Mouse (Mus musculus): ENCODE data around the gene Cenpl.

Gene Cenpl

DNA sequence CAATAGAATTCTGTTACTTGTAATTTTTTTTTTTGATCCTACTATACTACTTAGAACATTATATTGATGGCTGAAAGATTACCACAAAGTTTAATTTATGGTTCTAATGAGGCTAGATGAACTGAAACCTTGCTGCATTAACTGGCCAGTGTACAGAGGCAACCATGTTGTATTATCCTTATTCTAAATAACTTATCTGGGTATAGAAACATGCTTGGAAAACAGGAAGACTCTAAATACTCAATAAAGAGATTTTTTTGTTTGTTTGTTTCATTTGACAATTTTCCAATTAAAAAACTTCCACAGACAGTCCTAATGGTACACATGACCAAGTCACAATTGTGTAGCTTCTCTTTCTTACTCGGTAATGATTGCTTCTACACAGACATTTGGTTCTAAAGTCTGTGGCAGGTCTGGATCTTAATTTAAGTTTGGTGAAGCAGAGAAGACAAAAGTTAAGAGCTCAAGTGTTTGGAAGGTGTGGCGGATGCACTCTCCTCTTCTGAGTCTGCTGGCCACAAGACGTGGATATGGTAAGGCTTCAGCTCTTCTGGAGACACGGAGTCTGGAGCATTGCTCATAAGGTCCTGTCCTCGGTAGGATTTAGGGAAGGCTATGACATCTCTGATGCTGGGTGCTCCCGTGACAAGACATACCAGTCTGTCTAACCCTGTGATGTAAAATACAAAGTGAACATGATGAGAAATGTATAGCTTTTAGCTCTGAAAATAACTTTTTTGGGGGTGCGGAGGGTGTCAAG is 29.1 kb upstream of the Cenpl start:
- DNase-seq (ENCODE audit: low spot score), result no peak

GRCm38 (mm10) chr1:161046972-161047371 is 23.5 kb upstream of the Cenpl start:
- no peak for DNase-seq (ENCODE audit: low spot score)

DNA sequence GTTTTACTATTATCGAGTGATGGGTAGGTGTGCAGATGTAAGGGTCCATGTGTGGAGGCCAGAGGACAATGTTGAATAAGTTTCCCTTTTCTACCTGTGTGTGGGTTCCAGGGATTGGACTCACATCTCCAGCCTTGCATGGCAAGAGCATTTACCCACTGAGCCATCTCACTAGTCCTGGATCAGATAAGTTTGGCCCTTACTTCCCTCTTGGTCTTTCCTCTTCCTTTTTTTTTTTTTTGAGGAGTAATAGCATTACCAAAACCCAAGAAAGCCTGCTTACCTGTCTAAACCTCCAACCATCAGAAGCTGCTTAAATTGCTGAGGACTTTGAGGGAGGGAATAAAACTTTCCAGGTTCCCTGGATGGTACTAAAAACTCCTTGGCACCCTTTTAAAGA is 13.3 kb upstream of the Cenpl start:
- DNase-seq (ENCODE audit: low spot score), result no peak

- DNase-seq (ENCODE audit: low spot score), result no peak
Measured at GRCm38 (mm10) chr1:161063351-161063750, 7.2 kb upstream of the Cenpl start.

- DNase-seq (ENCODE audit: low spot score), result no peak
Measured at GRCm38 (mm10) chr1:161071272-161071620, 733 bp downstream of the Cenpl start.

- DNase-seq (ENCODE audit: low spot score), result no peak
Measured at GRCm38 (mm10) chr1:161076238-161076637, 5.7 kb downstream of the Cenpl start.

DNA sequence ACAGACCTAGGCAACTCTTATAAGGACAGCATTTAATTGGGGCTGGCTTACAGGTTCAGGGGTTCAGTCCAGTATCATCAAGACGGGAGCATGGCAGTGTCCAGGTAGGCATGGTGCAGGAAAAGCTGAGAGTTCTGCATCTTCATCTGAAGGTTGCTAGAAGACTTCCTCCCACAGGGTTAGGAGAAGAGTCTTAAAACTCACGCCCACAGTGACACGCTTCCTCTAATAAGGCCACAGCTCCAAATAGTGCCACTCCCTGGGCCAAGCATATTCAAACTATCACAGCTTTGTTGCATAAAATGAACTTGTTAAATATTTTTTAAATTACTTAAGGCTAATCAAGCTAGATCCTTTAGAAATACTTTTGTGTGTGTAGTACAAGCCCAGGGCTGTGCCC is 6.7 kb downstream of the Cenpl start:
- no peak for DNase-seq (ENCODE audit: low spot score)

- no peak for DNase-seq (ENCODE audit: low spot score)
Measured at GRCm38 (mm10) chr1:161099721-161100405, 29.4 kb downstream of the Cenpl start.

- no peak for DNase-seq (ENCODE audit: low spot score)
Measured at GRCm38 (mm10) chr1:161103842-161104241, 33.3 kb downstream of the Cenpl start.

- no peak for DNase-seq (ENCODE audit: low spot score)
Measured at GRCm38 (mm10) chr1:161109216-161109615, 38.7 kb downstream of the Cenpl start.

- DNase-seq (ENCODE audit: low spot score), result no peak
Measured at GRCm38 (mm10) chr1:161114591-161114990, 44.1 kb downstream of the Cenpl start.

GRCm38 (mm10) chr1:161122661-161123418 is 52.3 kb downstream of the Cenpl start:
- DNase-seq (ENCODE audit: low spot score), result no peak

DNA sequence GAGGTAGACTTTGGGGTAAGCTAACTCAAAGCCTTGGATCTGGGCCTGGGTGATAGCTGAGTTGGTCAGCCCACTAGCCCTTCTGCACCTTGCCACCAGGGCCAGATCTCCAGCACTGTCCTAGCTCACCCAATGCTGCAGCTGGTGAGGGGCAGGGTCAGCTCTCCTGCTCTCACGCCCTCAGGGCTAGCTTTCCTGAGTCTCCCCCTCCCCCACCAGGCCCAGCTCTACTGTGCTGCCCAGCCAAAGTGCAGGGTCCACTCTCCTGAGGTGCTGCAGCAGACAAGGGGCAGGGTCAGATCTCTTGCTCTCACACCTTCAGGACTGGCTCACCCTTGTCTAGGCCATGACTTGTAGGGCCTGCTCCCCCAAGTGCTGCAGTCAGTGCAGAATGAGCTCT is 55.9 kb downstream of the Cenpl start:
- no peak for DNase-seq (ENCODE audit: low spot score)

GRCm38 (mm10) chr1:161130726-161131664 is 60.5 kb downstream of the Cenpl start, which contains the start of gene Klhl20:
Klhl20 (minus strand) TSS chr1:161131511.
- peak; percentile 92 for DNase-seq (ENCODE audit: low spot score)
